Mouse (Mus musculus) stomach, postnatal 0 days (tissue): ENCODE measurements around the gene Eif3c.

Experiments used
- CTCF ChIP-seq: IDR thresholded peaks from 2 replicates; pipeline ENCODE4 v1.5.1; 2016; ENCODE audit warnings: antibody characterized with exemption, low read depth, mild to moderate bottlenecking, moderate library complexity
- EP300 ChIP-seq: optimal IDR thresholded peaks from 2 replicates; pipeline ENCODE3; 2016; ENCODE audit warnings: antibody characterized with exemption

DNA sequence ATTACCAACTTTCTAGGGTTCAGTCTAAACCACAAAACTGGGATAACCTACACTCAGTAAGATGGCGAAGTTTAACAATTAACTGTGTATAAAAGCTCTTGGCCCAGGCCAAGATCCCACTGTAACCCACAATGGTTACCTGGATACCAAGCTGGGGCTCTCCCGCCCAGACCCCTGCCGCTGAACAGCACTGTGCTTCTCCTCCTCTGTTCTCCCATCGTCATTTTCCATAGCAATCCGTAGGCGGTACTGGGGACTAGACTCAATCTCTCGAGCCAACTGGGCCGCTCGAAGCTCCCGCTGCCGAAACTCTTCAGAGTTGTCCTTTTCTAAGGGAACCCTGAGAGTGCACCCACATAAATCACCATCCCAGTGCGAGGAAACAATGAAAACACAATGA, 68.2 kb downstream of the Eif3c start:
- no peak for TF ChIP-seq EP300
- TF ChIP-seq CTCF = no peak
